14 mouse cellular contexts compared by ENCODE assay signal in the genomic region with DNA sequence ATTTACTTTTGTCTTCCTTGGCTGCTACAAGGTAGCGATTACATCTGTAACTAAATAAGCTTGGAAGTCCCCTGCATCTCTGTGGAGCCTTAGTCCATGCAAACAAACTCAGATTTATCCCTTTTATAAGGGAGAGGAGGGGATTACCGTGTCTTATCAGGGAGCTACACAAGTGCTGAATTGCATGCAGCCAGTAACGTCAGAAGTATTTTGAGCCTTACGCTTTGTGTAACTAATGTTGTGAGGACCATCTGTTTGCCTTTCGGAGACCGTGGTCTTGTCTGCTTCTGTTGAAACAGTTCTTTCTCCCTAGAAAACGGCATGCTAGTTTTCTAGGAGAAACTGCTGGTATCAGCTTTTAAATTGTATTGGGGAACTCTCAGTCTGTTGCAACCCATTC. TPM values are rescaled to one million over a fixed set of nuclear protein-coding genes. Genes with fewer than 3 reads are reported as not detected.
"Had no signal": no experiment of that assay in that cellular context is flagged by ENCODE, and none has a peak within 500 bp of the region (broad histone marks: within the 10 kb centered on the region; RNA-seq: fewer than 3 reads in every experiment).

No protein-coding gene starts in this region.

- H3K4me2 ChIP-seq: liver, embryonic 11.5 days; liver, embryonic 15.5 days had no signal

- H3K36me3 ChIP-seq: limb, embryonic 10.5 days; liver, embryonic 15.5 days had no signal

- ATAC-seq: intestine, postnatal 0 days; lung, postnatal 0 days had no signal

- H3K27ac ChIP-seq: limb, embryonic 10.5 days; liver, embryonic 15.5 days had no signal

- H3K9ac ChIP-seq: liver, embryonic 15.5 days had no signal

- H3K9me3 ChIP-seq: limb, embryonic 10.5 days; liver, embryonic 15.5 days had no signal

- DNase-seq: kidney, adult 8-10 months; kidney, postnatal 25 days; lung, adult 2 months; lung, postnatal 36 days; right cerebral cortex, postnatal 25 days; thymus, adult 2 months; thymus, postnatal 25 days had no signal

- H3K4me3 ChIP-seq: limb, embryonic 10.5 days; liver, embryonic 15.5 days had no signal

- H3K27me3 ChIP-seq: liver, embryonic 15.5 days had no signal

- H3K4me1 ChIP-seq: limb, embryonic 10.5 days; liver, embryonic 15.5 days had no signal

RNA-seq across cellular contexts. Expression of a gene that starts 58.0 kb away (rescaled TPM):
- total RNA-seq: megakaryocyte progenitor cell, adult 5-6 weeks had no signal
- polyA plus RNA-seq: intestine, postnatal 0 days; kidney, embryonic 16.5 days; liver, embryonic 11.5 days; liver, embryonic 15.5 days; lung, adult 2 months; lung, postnatal 0 days had no signal
